Mouse (Mus musculus): ENCODE data around the gene Tmem86a. TPM values are rescaled to one million over a fixed set of nuclear protein-coding genes. Genes with fewer than 3 reads are reported as not detected.

Tmem86a gene
- polyA plus RNA-seq, 1 experiment, result 60.7 TPM

- no peak for TF ChIP-seq CTCF (IDR thresholded peaks at IDR 0.05; ENCODE audit: extremely low read depth, insufficient read depth, insufficient read length, insufficient replicate concordance)
- TF ChIP-seq POLR2A (IDR thresholded peaks at IDR 0.05; ENCODE audit: low read depth, low read length), result no peak
- Histone ChIP-seq H3K36me3 (ENCODE audit: control insufficient read depth, insufficient read depth, low read length) (no peaks in the 10 kb centered on the region), H3K27me3 (ENCODE audit: control insufficient read depth, insufficient read depth, low read length) (no peaks in the 10 kb centered on the region), H3K27ac (ENCODE audit: insufficient read depth, low read length) (no peak overlapping the region), H3K4me3 (ENCODE audit: extremely low read depth, insufficient read depth, insufficient read length) (no peak overlapping the region), H3K4me1 (ENCODE audit: control insufficient read depth, insufficient read depth, insufficient read length) (no peaks in the 10 kb centered on the region)
- WGBS, result 73% methylated on average over 6 of the region's 6 CpGs
- no peak for DNase-seq (ENCODE audit: low read depth in 1 of 2, low spot score in 2 of 2)
Observed at GRCm38 (mm10) chr7:47042823-47043490, 7.4 kb upstream of the Tmem86a start.

GRCm38 (mm10) chr7:47050766-47051165 lies 365 bp downstream of the Tmem86a start:
- H3K4me3 ChIP-seq (ENCODE audit: extremely low read depth, insufficient read depth, insufficient read length), result peak overlapping the region; percentile 69
- H3K4me1 ChIP-seq (ENCODE audit: control insufficient read depth, insufficient read depth, insufficient read length), result peaks cover 8% of the 10 kb centered on the region; the same call in 1 of the 2 replicates
- H3K27ac ChIP-seq (ENCODE audit: insufficient read depth, low read length), result peak overlapping the region; percentile 92
- DNase-seq (ENCODE audit: low read depth in 1 of 2, low spot score in 2 of 2), result peak in 1 of 2 experiments; percentile 72
- H3K36me3 ChIP-seq (ENCODE audit: control insufficient read depth, insufficient read depth, low read length), result peaks cover 3% of the 10 kb centered on the region; the same call in 1 of the 2 replicates
- TF ChIP-seq CTCF (IDR thresholded peaks at IDR 0.05; ENCODE audit: extremely low read depth, insufficient read depth, insufficient read length, insufficient replicate concordance), result no peak
- no peak for TF ChIP-seq POLR2A (IDR thresholded peaks at IDR 0.05; ENCODE audit: low read depth, low read length)
- no peaks in the 10 kb centered on the region for H3K27me3 ChIP-seq (ENCODE audit: control insufficient read depth, insufficient read depth, low read length)
- WGBS, result 1% methylated on average over 34 of the region's 34 CpGs

GRCm38 (mm10) chr7:47051404-47052151 lies 1.2 kb downstream of the Tmem86a start:
- Histone ChIP-seq H3K36me3 (ENCODE audit: control insufficient read depth, insufficient read depth, low read length) (peaks cover 3% of the 10 kb centered on the region; the same call in 1 of the 2 replicates), H3K27ac (ENCODE audit: insufficient read depth, low read length) (peak overlapping the region; percentile 92), H3K4me1 (ENCODE audit: control insufficient read depth, insufficient read depth, insufficient read length) (peaks cover 9% of the 10 kb centered on the region; the same call in 1 of the 2 replicates), H3K27me3 (ENCODE audit: control insufficient read depth, insufficient read depth, low read length) (no peaks in the 10 kb centered on the region), H3K4me3 (ENCODE audit: extremely low read depth, insufficient read depth, insufficient read length) (peak overlapping the region; percentile 69; the same call in 1 of the 2 replicates)
- WGBS, result 10% methylated on average over 2 of the region's 2 CpGs
- no peak for TF ChIP-seq POLR2A (IDR thresholded peaks at IDR 0.05; ENCODE audit: low read depth, low read length)
- TF ChIP-seq CTCF (IDR thresholded peaks at IDR 0.05; ENCODE audit: extremely low read depth, insufficient read depth, insufficient read length, insufficient replicate concordance), result no peak
- DNase-seq (ENCODE audit: low read depth in 1 of 2, low spot score in 2 of 2), result peak; percentile 25 to 58

GRCm38 (mm10) chr7:47052276-47052675 lies 1.9 kb downstream of the Tmem86a start:
- TF ChIP-seq CTCF (IDR thresholded peaks at IDR 0.05; ENCODE audit: extremely low read depth, insufficient read depth, insufficient read length, insufficient replicate concordance), result no peak
- no peak for TF ChIP-seq POLR2A (IDR thresholded peaks at IDR 0.05; ENCODE audit: low read depth, low read length)
- Histone ChIP-seq H3K4me1 (ENCODE audit: control insufficient read depth, insufficient read depth, insufficient read length) (peaks cover 9% of the 10 kb centered on the region; the same call in 1 of the 2 replicates), H3K27me3 (ENCODE audit: control insufficient read depth, insufficient read depth, low read length) (no peaks in the 10 kb centered on the region), H3K27ac (ENCODE audit: insufficient read depth, low read length) (peak overlapping the region; percentile 61), H3K4me3 (ENCODE audit: extremely low read depth, insufficient read depth, insufficient read length) (no peak overlapping the region), H3K36me3 (ENCODE audit: control insufficient read depth, insufficient read depth, low read length) (peaks cover 3% of the 10 kb centered on the region; the same call in 1 of the 2 replicates)
- 54% methylated on average over 3 of the region's 3 CpGs for WGBS
- DNase-seq (ENCODE audit: low read depth in 1 of 2, low spot score in 2 of 2), result no peak

- no peak overlapping the region for H3K4me3 ChIP-seq (ENCODE audit: extremely low read depth, insufficient read depth, insufficient read length)
Observed at GRCm38 (mm10) chr7:47053287-47053686, 2.9 kb downstream of the Tmem86a start.

GRCm38 (mm10) chr7:47054666-47055065 lies 4.3 kb downstream of the Tmem86a start:
- no peak for DNase-seq (ENCODE audit: low read depth in 1 of 2, low spot score in 2 of 2)
- peaks cover 3% of the 10 kb centered on the region; the same call in 1 of the 2 replicates for H3K36me3 ChIP-seq (ENCODE audit: control insufficient read depth, insufficient read depth, low read length)
- no peaks in the 10 kb centered on the region for H3K27me3 ChIP-seq (ENCODE audit: control insufficient read depth, insufficient read depth, low read length)
- 63% methylated on average over 2 of the region's 2 CpGs for WGBS
- TF ChIP-seq CTCF (IDR thresholded peaks at IDR 0.05; ENCODE audit: extremely low read depth, insufficient read depth, insufficient read length, insufficient replicate concordance), result no peak
- TF ChIP-seq POLR2A (IDR thresholded peaks at IDR 0.05; ENCODE audit: low read depth, low read length), result no peak
- peak overlapping the region; percentile 5; the same call in 1 of the 2 replicates for H3K27ac ChIP-seq (ENCODE audit: insufficient read depth, low read length)
- no peak overlapping the region for H3K4me3 ChIP-seq (ENCODE audit: extremely low read depth, insufficient read depth, insufficient read length)
- peaks cover 9% of the 10 kb centered on the region; the same call in 1 of the 2 replicates for H3K4me1 ChIP-seq (ENCODE audit: control insufficient read depth, insufficient read depth, insufficient read length)

More at GRCm38 (mm10) chr7:47053287-47053686, 2.9 kb downstream of the Tmem86a start:
- DNase-seq (ENCODE audit: low read depth in 1 of 2, low spot score in 2 of 2), result no peak
- no peak for TF ChIP-seq POLR2A (IDR thresholded peaks at IDR 0.05; ENCODE audit: low read depth, low read length)
- TF ChIP-seq CTCF (IDR thresholded peaks at IDR 0.05; ENCODE audit: extremely low read depth, insufficient read depth, insufficient read length, insufficient replicate concordance), result no peak
- Histone ChIP-seq H3K27me3 (ENCODE audit: control insufficient read depth, insufficient read depth, low read length) (no peaks in the 10 kb centered on the region), H3K4me1 (ENCODE audit: control insufficient read depth, insufficient read depth, insufficient read length) (peaks cover 9% of the 10 kb centered on the region; the same call in 1 of the 2 replicates), H3K27ac (ENCODE audit: insufficient read depth, low read length) (no peak overlapping the region), H3K36me3 (ENCODE audit: control insufficient read depth, insufficient read depth, low read length) (peaks cover 3% of the 10 kb centered on the region; the same call in 1 of the 2 replicates)
- WGBS, result 92% methylated on average over 15 of the region's 15 CpGs

Data from spleen, adult 2 months (tissue).